Mouse (Mus musculus) lung, adult 2 months (tissue): ENCODE data around the gene Tmem145.
A peak's percentile ranks its signal among the peaks of the same experiment; 100 is the strongest.

Source experiments
- CTCF ChIP-seq: fragments of 200-500 bp; IDR thresholded peaks from 2 replicates; pipeline ENCODE4 v1.5.1; 2011; ENCODE audit warnings: mild to moderate bottlenecking, low read length, control low read depth; ENCODE audit not compliant: insufficient read depth
- POLR2A ChIP-seq: fragments of 200-500 bp; IDR thresholded peaks from 2 replicates; pipeline ENCODE4 v1.6.1; 2011; ENCODE audit warnings: low read depth, mild to moderate bottlenecking, control low read depth, low read length, borderline replicate concordance; ENCODE audit errors: extremely low read depth

DNA sequence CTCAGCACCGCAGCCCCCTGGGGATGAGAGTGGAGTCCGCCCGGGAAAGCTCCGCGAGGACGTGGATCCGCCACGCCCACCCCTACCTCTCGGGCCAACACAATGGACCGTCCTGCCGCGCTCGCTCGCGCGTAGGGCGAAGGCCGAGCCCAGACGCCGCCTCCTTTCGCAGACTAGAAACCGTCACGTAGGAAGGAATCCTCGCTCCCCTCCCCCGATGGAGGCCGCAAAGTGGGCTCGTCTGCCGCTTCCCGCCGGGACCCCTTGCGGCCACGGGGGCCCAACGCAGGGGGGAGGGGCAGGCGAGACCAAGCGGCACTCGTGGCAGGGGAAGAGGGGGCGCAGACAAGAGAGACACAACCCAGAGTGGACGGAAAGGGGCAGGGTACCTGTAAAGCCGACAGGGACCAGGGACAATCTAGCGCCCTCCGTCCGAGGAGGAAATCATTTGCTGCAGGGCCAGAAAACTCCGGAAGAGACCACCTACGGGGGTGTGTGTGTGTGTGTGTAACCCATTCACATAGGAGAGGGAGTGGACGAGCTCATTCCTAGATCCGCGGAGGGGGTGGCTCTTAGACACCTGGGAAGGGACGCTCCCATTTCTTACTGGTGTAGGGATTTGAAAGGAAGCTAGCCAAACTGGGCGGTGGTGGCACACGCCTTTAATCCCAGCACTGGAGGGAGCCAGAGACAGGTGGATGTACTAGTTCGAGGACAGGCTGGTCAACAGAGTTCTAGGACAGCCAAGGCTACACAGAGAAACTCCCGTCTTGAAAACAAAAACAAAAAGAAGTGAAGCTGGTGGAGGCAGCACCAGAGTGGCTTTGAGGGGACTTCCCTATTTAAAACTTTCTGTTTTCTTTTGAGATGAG is 8.2 kb upstream of the Tmem145 start, which contains the start of gene Pafah1b3:
- TF ChIP-seq CTCF = peak; percentile 29; the same call in 1 of the 2 replicates
- TF ChIP-seq POLR2A = peak; percentile 30; the same call in 1 of the 2 replicates
